Mouse (Mus musculus) adrenal gland, postnatal 0 days (tissue): ENCODE results near the gene Gm9495. TPM values are rescaled to one million over a fixed set of nuclear protein-coding genes. Genes with fewer than 3 reads are reported as not detected.

ENCODE experiments used
- polyA plus RNA-seq: library from polyadenylated mRNA; unstranded; fragments of >200 nt; fragmentation: Nextera tagmentation; extraction: Ambion mirVana; gene quantifications from 2 replicates; pipeline ENCODE4 v1.2.1, GENCODE M21; 2015

The Gm9495 gene
- not detected in 2 replicates for polyA plus RNA-seq

DNA sequence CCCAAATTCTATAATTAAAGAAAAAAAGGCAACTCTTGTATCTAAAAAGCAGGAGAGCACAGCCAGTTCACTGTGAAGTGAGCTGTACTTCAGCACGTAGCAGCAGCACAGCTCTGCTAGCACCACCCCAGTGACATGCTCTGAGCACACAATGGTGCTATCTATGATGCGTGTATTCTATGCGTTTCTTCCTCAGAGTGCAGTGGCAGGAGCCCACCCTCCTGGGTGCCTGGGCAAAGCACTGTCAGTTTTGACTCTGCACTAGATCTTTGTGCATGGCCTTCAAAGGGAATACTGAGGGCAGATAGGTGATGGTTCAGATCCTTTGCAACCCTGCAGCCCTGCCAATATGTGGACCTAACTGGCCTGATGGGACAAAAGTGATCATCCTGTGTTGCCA lies at the start of gene Gm9495:
Gm9495 (minus strand) TSS at position 101 of the 400 bp plus-strand sequence.

Other genes with a start within 250 kb of the Gm9495 start
- gene Zfp930, start 244.5 kb downstream of the Gm9495 start, polyA plus RNA-seq: 8.3 and 15.0 TPM in 2 replicates
- 4.2 and 4.3 TPM in 2 replicates for gene D130040H23Rik, start 182.5 kb downstream of the Gm9495 start, polyA plus RNA-seq
- gene Gm7697, start 69.4 kb upstream of the Gm9495 start, polyA plus RNA-seq: not detected in 2 replicates
- 18.9 and 21.1 TPM in 2 replicates for gene Zfp868, start 172.0 kb upstream of the Gm9495 start, polyA plus RNA-seq
- gene Zfp964, start 200.9 kb upstream of the Gm9495 start, polyA plus RNA-seq: 1.2 and 1.9 TPM in 2 replicates